Mouse (Mus musculus): ENCODE data around the gene Lamtor5.
"Not testable (repeated sequence)": the region's sequence is repeated elsewhere in the genome, so short reads cannot be mapped to it uniquely, and the experiment has no call there.

Lamtor5 gene

GRCm38 (mm10) chr3:107273820-107274219 lies 4.8 kb upstream of the Lamtor5 start:
- peak; percentile 76 to 79 for DNase-seq

- DNase-seq: no peak
These were observed 3.3 kb upstream of the Lamtor5 start for GRCm38 (mm10) chr3:107275351-107275750.

- DNase-seq: no peak
These were observed 2.7 kb upstream of the Lamtor5 start for GRCm38 (mm10) chr3:107275996-107276395.

GRCm38 (mm10) chr3:107276626-107277025 lies 2.0 kb upstream of the Lamtor5 start:
- no peak for DNase-seq

GRCm38 (mm10) chr3:107286123-107286522 lies 7.5 kb downstream of the Lamtor5 start:
- DNase-seq: no peak

GRCm38 (mm10) chr3:107287346-107287745 lies 8.7 kb downstream of the Lamtor5 start:
- DNase-seq: no peak

GRCm38 (mm10) chr3:107290764-107291381 lies 12.2 kb downstream of the Lamtor5 start, which contains the start of gene Slc16a4:
Gene Slc16a4, plus strand, starts transcription at chr3:107291230.
- no peak for DNase-seq

GRCm38 (mm10) chr3:107295672-107296360 lies 17.2 kb downstream of the Lamtor5 start:
- no peak for DNase-seq

- not testable (repeated sequence) for DNase-seq
These were observed 18.3 kb downstream of the Lamtor5 start for GRCm38 (mm10) chr3:107296917-107297316.

- no peak for DNase-seq
These were observed 38.7 kb downstream of the Lamtor5 start for GRCm38 (mm10) chr3:107317338-107317737.

- DNase-seq: no peak
These were observed 42.5 kb downstream of the Lamtor5 start for GRCm38 (mm10) chr3:107321141-107321540.

GRCm38 (mm10) chr3:107321776-107322175 lies 43.1 kb downstream of the Lamtor5 start:
- DNase-seq: no peak

- no peak for DNase-seq
These were observed 47.8 kb downstream of the Lamtor5 start for GRCm38 (mm10) chr3:107326442-107326841.

GRCm38 (mm10) chr3:107330503-107331424 lies 52.1 kb downstream of the Lamtor5 start:
- DNase-seq: peak; percentile 18 to 21

GRCm38 (mm10) chr3:107331746-107332126 lies 53.1 kb downstream of the Lamtor5 start:
- no peak for DNase-seq

- DNase-seq: peak; percentile 45 to 54
These were observed 53.7 kb downstream of the Lamtor5 start for GRCm38 (mm10) chr3:107332127-107332959.

- peak; percentile 95 to 97 for DNase-seq
These were observed 54.3 kb downstream of the Lamtor5 start for GRCm38 (mm10) chr3:107332960-107333380.

All from cerebellum, postnatal 14 days (tissue).